In genomic region chr12:50697492-50697891, GRCm38 (mm10) we compare ENCODE assay signal across 9 mouse cellular contexts. TPM values are rescaled to one million over a fixed set of nuclear protein-coding genes. Genes with fewer than 3 reads are reported as not detected.
A peak's percentile ranks its signal among the peaks of the same experiment; 100 is the strongest.
DNase-seq lines count a peak whose midpoint lies in the region; ATAC-seq lines count a peak whose summit lies in the region.
"Had no signal": no experiment of that assay in that cellular context is flagged by ENCODE, and none has a peak within 500 bp of the region (broad histone marks: within the 10 kb centered on the region; RNA-seq: fewer than 3 reads in every experiment).

No protein-coding gene starts in this region.

- no peaks in the 10 kb centered on the region for H3K9me3 ChIP-seq in forebrain, embryonic 11.5 days (ENCODE audit: control insufficient read depth, low read length)
- no peaks in the 10 kb centered on the region for H3K9me3 ChIP-seq in forebrain, embryonic 10.5 days
- H3K9me3 ChIP-seq in kidney, embryonic 16.5 days (ENCODE audit: low read length), result no peaks in the 10 kb centered on the region
- H3K9me3 ChIP-seq in midbrain, embryonic 16.5 days (replicated peaks; ENCODE audit: control insufficient read depth, low read length, poor library complexity, severe bottlenecking), result no peaks in the 10 kb centered on the region
- H3K9me3 ChIP-seq: limb, embryonic 12.5 days had no signal

- H3K27me3 ChIP-seq in forebrain, embryonic 11.5 days (ENCODE audit: control insufficient read depth, insufficient read depth, low read length), result no peaks in the 10 kb centered on the region
- no peaks in the 10 kb centered on the region for H3K27me3 ChIP-seq in forebrain, embryonic 10.5 days (ENCODE audit: poor library complexity, severe bottlenecking)
- H3K27me3 ChIP-seq in kidney, embryonic 16.5 days (ENCODE audit: insufficient read depth, low read length), result no peaks in the 10 kb centered on the region
- H3K27me3 ChIP-seq in midbrain, embryonic 16.5 days (ENCODE audit: control insufficient read depth, insufficient read depth, low read depth, low read length), result no peaks in the 10 kb centered on the region
- H3K27me3 ChIP-seq: limb, embryonic 12.5 days had no signal

- no peak overlapping the region for H3K4me2 ChIP-seq in forebrain, embryonic 11.5 days (ENCODE audit: low read depth, low read length, severe bottlenecking)
- no peak overlapping the region for H3K4me2 ChIP-seq in kidney, embryonic 16.5 days (replicated peaks; ENCODE audit: low read depth, low read length)
- H3K4me2 ChIP-seq in midbrain, embryonic 16.5 days (ENCODE audit: low read length), result no peak overlapping the region
- H3K4me2 ChIP-seq: limb, embryonic 12.5 days had no signal

- WGBS in forebrain, embryonic 11.5 days, result 23% methylated on average over 3 of the region's 3 CpGs
- 27% methylated on average over 3 of the region's 3 CpGs for WGBS in forebrain, embryonic 10.5 days
- WGBS in kidney, embryonic 16.5 days, result 14% methylated on average over 3 of the region's 3 CpGs
- WGBS in midbrain, embryonic 16.5 days, result 12% methylated on average over 3 of the region's 3 CpGs

- no peak overlapping the region for H3K27ac ChIP-seq in forebrain, embryonic 11.5 days (ENCODE audit: low read depth, low read length)
- H3K27ac ChIP-seq in forebrain, embryonic 10.5 days, result no peak overlapping the region
- no peak overlapping the region for H3K27ac ChIP-seq in kidney, embryonic 16.5 days (ENCODE audit: low read length)
- no peak overlapping the region for H3K27ac ChIP-seq in midbrain, embryonic 16.5 days (ENCODE audit: low read length)
- H3K27ac ChIP-seq: limb, embryonic 12.5 days had no signal

- no peak overlapping the region for H3K4me3 ChIP-seq in forebrain, embryonic 11.5 days (ENCODE audit: low read depth, low read length)
- no peak overlapping the region for H3K4me3 ChIP-seq in forebrain, embryonic 10.5 days
- no peak overlapping the region for H3K4me3 ChIP-seq in kidney, embryonic 16.5 days (ENCODE audit: low read length)
- no peak overlapping the region for H3K4me3 ChIP-seq in midbrain, embryonic 16.5 days (ENCODE audit: low read depth, low read length)
- H3K4me3 ChIP-seq: limb, embryonic 12.5 days had no signal

- H3K9ac ChIP-seq in forebrain, embryonic 11.5 days (ENCODE audit: low read length), result no peak overlapping the region
- H3K9ac ChIP-seq in kidney, embryonic 16.5 days (replicated peaks; ENCODE audit: low read length), result no peak overlapping the region
- H3K9ac ChIP-seq in midbrain, embryonic 16.5 days (ENCODE audit: low read depth, low read length), result no peak overlapping the region
- H3K9ac ChIP-seq: limb, embryonic 12.5 days had no signal

- ATAC-seq in forebrain, embryonic 11.5 days (replicated peaks; ENCODE audit: low FRiP score), result peak; percentile 71; the same call in 1 of the 2 replicates
- peak; percentile 61; the same call in 1 of the 2 replicates for ATAC-seq in kidney, embryonic 16.5 days (ENCODE audit: low FRiP score, low TSS enrichment)
- ATAC-seq in midbrain, embryonic 16.5 days, result peak; percentile 87

- no peak for DNase-seq in forebrain, embryonic 11.5 days (ENCODE audit: low spot score)
- DNase-seq in forebrain, embryonic 10.5 days (ENCODE audit: extremely low spot score, low spot score), result no peak
- peak; percentile 33 to 39 for DNase-seq in right cerebral cortex, adult 2 months (ENCODE audit: low spot score in 2 of 2)
- DNase-seq in right cerebral cortex, postnatal 4 days, result no peak
- DNase-seq in thymus, postnatal 14 days, result no peak
- DNase-seq in urinary bladder, postnatal 25 days (ENCODE audit: low spot score), result no peak

- H3K4me1 ChIP-seq in forebrain, embryonic 11.5 days (replicated peaks; ENCODE audit: control insufficient read depth, insufficient read depth, low read length), result no peaks in the 10 kb centered on the region
- peaks cover 9% of the 10 kb centered on the region for H3K4me1 ChIP-seq in forebrain, embryonic 10.5 days
- no peaks in the 10 kb centered on the region for H3K4me1 ChIP-seq in kidney, embryonic 16.5 days (ENCODE audit: insufficient read depth, low read length)
- H3K4me1 ChIP-seq in midbrain, embryonic 16.5 days (ENCODE audit: control insufficient read depth, insufficient read depth, low read length), result no peaks in the 10 kb centered on the region
- H3K4me1 ChIP-seq: limb, embryonic 12.5 days had no signal

- H3K36me3 ChIP-seq in forebrain, embryonic 11.5 days (ENCODE audit: control insufficient read depth, insufficient read depth, low read length), result no peaks in the 10 kb centered on the region
- no peaks in the 10 kb centered on the region for H3K36me3 ChIP-seq in forebrain, embryonic 10.5 days (replicated peaks)
- H3K36me3 ChIP-seq in kidney, embryonic 16.5 days (ENCODE audit: insufficient read depth, low read length), result no peaks in the 10 kb centered on the region
- H3K36me3 ChIP-seq in midbrain, embryonic 16.5 days (ENCODE audit: control insufficient read depth, insufficient read depth, low read length), result no peaks in the 10 kb centered on the region
- H3K36me3 ChIP-seq: limb, embryonic 12.5 days had no signal

RNA-seq across cellular contexts. Expression of gene Prkd1, which starts 48.6 kb away (rescaled TPM):
- 8.1 and 8.5 TPM in 2 replicates for polyA plus RNA-seq in forebrain, embryonic 11.5 days (2014; fragmentation: Nextera tagmentation; extraction: Ambion mirVana)
- 4.7 and 5.0 TPM in 2 replicates for polyA plus RNA-seq in forebrain, embryonic 10.5 days (2016; fragmentation: Nextera tagmentation; extraction: Ambion mirVana)
- 3.7 and 4.4 TPM in 2 replicates for polyA plus RNA-seq in kidney, embryonic 16.5 days (2015; fragmentation: Nextera tagmentation; extraction: Ambion mirVana)
- polyA plus RNA-seq in midbrain, embryonic 16.5 days (2015; fragmentation: Nextera tagmentation; extraction: Ambion mirVana), result 2.0 and 2.1 TPM in 2 replicates

Comparison
In these comparisons a context has a peak if more than half of its experiments do, and no peak if none do; other contexts are left out.
1. DNase-seq: peak in right cerebral cortex, adult 2 months (2 of 2); none in forebrain, embryonic 11.5 days (single experiment), forebrain, embryonic 10.5 days (single experiment), right cerebral cortex, postnatal 4 days (single experiment), thymus, postnatal 14 days (single experiment) and urinary bladder, postnatal 25 days (single experiment).
2. Peak in every context shown above with its lines, with median percentiles within 50 percentile points of each other: ATAC-seq.